Mouse (Mus musculus) embryonic fibroblast, embryonic 13.5 days (primary cell): ENCODE data around the gene Gm14409.
"Not testable (repeated sequence)": the region's sequence is repeated elsewhere in the genome, so short reads cannot be mapped to it uniquely, and the experiment has no call there.

Experiments used
- CTCF ChIP-seq: IDR thresholded peaks from 2 replicates; pipeline ENCODE4 v1.5.1; 2011; ENCODE audit warnings: mild to moderate bottlenecking, control low read depth, low read length, moderate library complexity, borderline replicate concordance; ENCODE audit not compliant: insufficient read depth
- POLR2A ChIP-seq: IDR thresholded peaks from 2 replicates; pipeline ENCODE4 v1.6.1; 2011; ENCODE audit warnings: low read depth, mild to moderate bottlenecking, control low read depth, low read length, moderate library complexity

DNA sequence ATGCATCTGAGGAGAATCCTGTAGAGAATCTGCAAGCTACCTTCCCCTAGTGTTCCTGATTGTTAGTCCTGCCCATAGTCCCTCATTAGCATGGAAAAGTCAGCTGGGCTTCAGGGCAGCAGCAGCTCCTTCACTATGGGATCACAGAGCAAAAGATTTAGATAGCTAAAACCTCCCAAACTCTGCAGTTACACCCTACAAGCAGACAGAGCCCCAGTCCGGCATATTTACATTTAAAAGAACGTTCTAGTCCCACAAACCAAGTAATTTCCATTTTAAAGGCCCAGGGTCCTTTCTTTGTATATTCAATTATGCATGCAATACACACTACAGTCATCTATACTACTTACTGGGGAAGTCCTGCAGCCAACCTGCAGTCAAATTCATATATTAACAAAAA, 36.4 kb downstream of the Gm14409 start:
- not testable (repeated sequence) for TF ChIP-seq CTCF, POLR2A
